Mouse (Mus musculus) heart, embryonic 12.5 days (tissue): Measurements from ENCODE around the gene Angptl4. TPM values are rescaled to one million over a fixed set of nuclear protein-coding genes. Genes with fewer than 3 reads are reported as not detected.

Source experiments
- ATAC-seq: fragments of 200-750 bp; cut with Nextera tagmentation; 2 replicates; pipeline ENCODE4 v1.8.0; 2017; ENCODE audit warnings: moderate TSS enrichment, moderate library complexity; ENCODE audit not compliant: insufficient number of reproducible peaks, low FRiP score
- H3K27ac ChIP-seq: fragments of 300-500 bp; sonication (generic); 2 replicates; pipeline ENCODE4 v1.5.1; 2016; ENCODE audit warnings: mild to moderate bottlenecking, moderate library complexity; ENCODE audit not compliant: poor library complexity, severe bottlenecking
- H3K27me3 ChIP-seq: fragments of 300-500 bp; sonication (generic); replicated peaks from 2 replicates; pipeline ENCODE4 v1.6.1; 2016; ENCODE audit warnings: mild to moderate bottlenecking, moderate library complexity
- H3K36me3 ChIP-seq: fragments of 300-500 bp; sonication (generic); 2 replicates; pipeline ENCODE4 v1.6.1; 2016; ENCODE audit warnings: mild to moderate bottlenecking, moderate library complexity
- H3K4me1 ChIP-seq: fragments of 300-500 bp; sonication (generic); replicated peaks from 2 replicates; pipeline ENCODE4 v1.6.1; 2016; ENCODE audit warnings: mild to moderate bottlenecking
- H3K4me2 ChIP-seq: fragments of 300-500 bp; sonication (generic); 2 replicates; pipeline ENCODE4 v1.6.1; 2016; ENCODE audit warnings: mild to moderate bottlenecking, moderate library complexity
- H3K4me3 ChIP-seq: fragments of 300-500 bp; sonication (generic); 2 replicates; pipeline ENCODE4 v1.5.1; 2016; ENCODE audit warnings: mild to moderate bottlenecking
- H3K9ac ChIP-seq: fragments of 300-500 bp; sonication (generic); 2 replicates; pipeline ENCODE4 v1.6.1; 2016; ENCODE audit warnings: mild to moderate bottlenecking, moderate library complexity
- H3K9me3 ChIP-seq: fragments of 300-500 bp; sonication (generic); replicated peaks from 2 replicates; pipeline ENCODE4 v1.6.1; 2016; ENCODE audit warnings: mild to moderate bottlenecking, moderate library complexity
- WGBS: fragments of 180-500 bp; shearing (Covaris S2); methylation state at CpG from one replicate; pipeline ENCODE4 v1.1.7; 2016; 5-methylcytosine and 5-hydroxymethylcytosine counted together
- polyA plus RNA-seq: library from polyadenylated mRNA; unstranded; fragments of >200 nt; fragmentation: Nextera tagmentation; extraction: Ambion mirVana; gene quantifications from 2 replicates; pipeline ENCODE4 v1.2.1, GENCODE M21; 2016

Angptl4 gene
- polyA plus RNA-seq, 1 experiment from 2014 or later = 6.9 TPM

DNA sequence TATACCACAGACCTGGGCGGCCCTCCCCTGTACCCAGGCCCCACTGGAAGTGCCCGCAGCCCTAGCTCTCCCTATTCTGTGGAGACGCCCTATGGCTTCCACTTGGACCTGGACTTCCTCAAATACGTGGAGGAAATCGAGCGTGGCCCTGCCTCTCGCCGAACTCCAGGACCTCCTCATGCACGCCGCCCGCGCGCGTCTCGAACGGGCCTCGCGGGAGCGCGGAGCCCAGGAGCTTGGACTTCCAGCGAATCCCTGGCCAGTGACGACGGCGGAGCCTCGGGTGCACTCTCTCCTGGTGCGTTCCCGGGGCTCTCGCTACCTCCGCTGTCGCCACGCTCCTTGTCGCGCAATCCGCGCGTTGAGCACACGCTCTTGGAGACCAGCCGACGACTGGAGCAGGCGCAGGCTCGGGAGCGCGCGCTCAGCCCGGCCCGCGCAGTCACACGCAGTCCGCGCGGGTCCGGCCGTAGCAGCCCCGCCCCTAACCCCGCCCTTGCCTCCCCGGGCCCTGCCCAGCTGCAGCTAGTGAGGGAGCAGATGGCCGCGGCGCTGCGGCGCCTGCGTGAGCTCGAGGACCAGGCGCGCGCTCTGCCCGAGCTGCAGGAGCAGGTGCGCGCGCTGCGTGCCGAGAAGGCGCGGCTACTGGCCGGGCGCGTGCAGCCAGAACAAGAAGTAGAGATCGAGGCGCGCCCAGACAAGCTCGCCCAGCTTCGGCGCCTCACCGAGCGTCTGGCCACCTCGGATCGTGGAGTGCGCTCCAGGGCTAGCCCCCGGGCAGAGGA lies 35.7 kb upstream of the Angptl4 start:
- under 1% methylated on average over 89 of the region's 89 CpGs for WGBS
- peak; percentile 97 for ATAC-seq

DNA sequence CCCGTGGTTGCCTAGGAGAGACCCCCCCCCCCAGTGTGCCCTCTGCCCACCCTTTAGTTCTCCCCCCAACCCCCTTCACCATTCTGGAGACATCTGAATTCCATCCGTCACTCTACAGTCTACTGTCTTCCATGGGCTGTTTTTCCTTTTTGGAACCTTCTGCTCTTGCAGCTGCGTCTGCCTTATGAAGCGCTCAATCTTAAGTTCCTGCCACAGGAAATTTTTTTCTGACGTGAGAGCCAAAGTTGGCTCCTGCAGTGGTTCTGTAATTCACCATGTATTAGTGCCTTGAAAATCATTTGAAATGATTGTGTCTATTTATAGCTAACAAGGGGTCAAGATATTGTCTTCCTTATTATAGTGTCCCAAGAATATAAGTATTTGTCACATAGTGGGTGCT lies 35.0 kb upstream of the Angptl4 start:
- peaks cover 37% of the 10 kb centered on the region for H3K4me1 ChIP-seq
- H3K27me3 ChIP-seq = peaks cover 25% of the 10 kb centered on the region
- peak overlapping the region; percentile 99 for H3K4me2 ChIP-seq
- ATAC-seq = no peak
- H3K9me3 ChIP-seq = no peaks in the 10 kb centered on the region
- H3K27ac ChIP-seq = no peak overlapping the region
- peaks cover 30% of the 10 kb centered on the region for H3K36me3 ChIP-seq
- H3K9ac ChIP-seq = no peak overlapping the region
- H3K4me3 ChIP-seq = peak overlapping the region; percentile 59; the same call in 1 of the 2 replicates
- WGBS = 70% methylated on average over 5 of the region's 5 CpGs

More for the DNA sequence above, 35.7 kb upstream of the Angptl4 start:
- Histone ChIP-seq H3K27ac (peak overlapping the region; percentile 61), H3K4me2 (peak overlapping the region; percentile 99), H3K4me3 (peak overlapping the region; percentile 59), H3K4me1 (peaks cover 39% of the 10 kb centered on the region), H3K9ac (peak overlapping the region; percentile 88), H3K27me3 (peaks cover 25% of the 10 kb centered on the region), H3K9me3 (no peaks in the 10 kb centered on the region), H3K36me3 (peaks cover 38% of the 10 kb centered on the region)

DNA sequence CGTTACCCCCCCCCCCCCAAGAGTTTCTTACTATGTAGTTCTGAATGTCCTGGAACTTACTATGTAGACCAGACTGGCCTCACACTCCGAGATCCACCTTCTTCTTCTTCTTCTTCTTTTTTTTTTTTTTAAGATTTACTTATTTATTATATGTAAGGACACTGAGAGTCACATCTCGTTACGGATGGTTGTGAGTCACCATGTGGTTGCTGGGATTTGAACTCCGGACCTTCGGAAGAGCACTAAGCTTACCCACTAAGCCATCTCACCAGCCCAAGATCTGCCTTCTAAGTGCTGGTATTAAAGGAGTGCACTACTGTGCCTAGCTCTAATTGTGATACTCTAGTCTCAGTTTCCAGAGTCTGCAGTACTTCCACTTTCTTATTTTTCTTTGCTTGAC lies 33.8 kb upstream of the Angptl4 start:
- no peaks in the 10 kb centered on the region for H3K9me3 ChIP-seq
- ATAC-seq = no peak
- H3K27me3 ChIP-seq = peaks cover 25% of the 10 kb centered on the region
- no peak overlapping the region for H3K27ac ChIP-seq
- 86% methylated on average over 6 of the region's 6 CpGs for WGBS
- no peak overlapping the region for H3K4me3 ChIP-seq
- H3K4me2 ChIP-seq = no peak overlapping the region
- H3K9ac ChIP-seq = no peak overlapping the region
- H3K4me1 ChIP-seq = peaks cover 44% of the 10 kb centered on the region
- peaks cover 20% of the 10 kb centered on the region for H3K36me3 ChIP-seq

DNA sequence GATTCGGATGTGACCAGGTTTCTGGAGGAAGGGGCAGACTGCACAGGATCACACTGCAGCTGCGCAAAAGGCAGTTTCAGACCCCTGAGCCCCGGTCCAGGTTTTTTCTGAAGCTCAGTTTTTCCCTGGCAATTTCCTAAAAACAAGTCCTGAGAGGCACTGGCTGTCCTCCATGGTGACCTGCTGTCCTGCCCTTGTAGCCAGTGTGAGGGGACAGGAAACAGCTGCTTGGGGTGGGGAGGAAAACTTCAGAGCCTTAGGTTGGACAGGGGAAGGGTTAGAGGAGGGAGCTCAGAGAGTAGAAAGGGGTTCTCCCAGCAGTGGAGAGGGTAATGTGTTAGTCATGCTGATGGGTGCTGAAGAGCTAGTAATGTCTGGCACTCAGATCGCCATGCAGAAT lies 31.4 kb upstream of the Angptl4 start:
- H3K9me3 ChIP-seq = no peaks in the 10 kb centered on the region
- H3K4me2 ChIP-seq = peak overlapping the region; percentile 40
- H3K4me3 ChIP-seq = 0 out of 2 replicates have a peak overlapping the region, but pooled peaks have one; percentile 11
- ATAC-seq = no peak
- peaks cover 37% of the 10 kb centered on the region for H3K4me1 ChIP-seq
- WGBS = 45% methylated on average over 4 of the region's 4 CpGs
- no peaks in the 10 kb centered on the region for H3K36me3 ChIP-seq
- H3K27me3 ChIP-seq = peaks cover 29% of the 10 kb centered on the region
- H3K9ac ChIP-seq = no peak overlapping the region; the same call in 1 of the 2 replicates
- H3K27ac ChIP-seq = peak overlapping the region; percentile 24; the same call in 1 of the 2 replicates

DNA sequence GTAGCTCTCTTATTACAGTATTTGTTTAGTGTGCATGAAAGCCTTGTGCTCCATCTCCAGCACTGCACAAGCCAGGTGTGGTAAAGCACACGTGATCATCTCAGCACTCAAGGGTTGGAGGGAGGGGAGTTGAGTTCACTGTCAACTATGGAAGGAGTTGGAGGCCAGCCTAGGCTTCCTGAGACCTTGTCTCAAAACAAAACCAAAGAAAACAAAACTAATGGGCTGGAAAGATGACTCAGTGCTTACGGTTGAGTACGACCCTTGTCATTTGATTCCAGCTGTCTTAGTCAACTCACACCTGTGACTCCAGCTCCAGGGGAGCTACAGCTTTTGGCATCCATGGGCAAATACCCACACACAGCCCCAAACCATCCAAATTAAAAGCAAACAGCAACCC lies 30.8 kb upstream of the Angptl4 start:
- no peaks in the 10 kb centered on the region for H3K9me3 ChIP-seq
- no peak overlapping the region for H3K9ac ChIP-seq
- no peaks in the 10 kb centered on the region for H3K36me3 ChIP-seq
- H3K27ac ChIP-seq = 0 out of 2 replicates have a peak overlapping the region, but pooled peaks have one; percentile 24
- peaks cover 34% of the 10 kb centered on the region for H3K27me3 ChIP-seq
- H3K4me3 ChIP-seq = 0 out of 2 replicates have a peak overlapping the region, but pooled peaks have one; percentile 11
- H3K4me1 ChIP-seq = peaks cover 33% of the 10 kb centered on the region
- H3K4me2 ChIP-seq = peak overlapping the region; percentile 40
- no peak for ATAC-seq
- 42% methylated on average over 3 of the region's 3 CpGs for WGBS

DNA sequence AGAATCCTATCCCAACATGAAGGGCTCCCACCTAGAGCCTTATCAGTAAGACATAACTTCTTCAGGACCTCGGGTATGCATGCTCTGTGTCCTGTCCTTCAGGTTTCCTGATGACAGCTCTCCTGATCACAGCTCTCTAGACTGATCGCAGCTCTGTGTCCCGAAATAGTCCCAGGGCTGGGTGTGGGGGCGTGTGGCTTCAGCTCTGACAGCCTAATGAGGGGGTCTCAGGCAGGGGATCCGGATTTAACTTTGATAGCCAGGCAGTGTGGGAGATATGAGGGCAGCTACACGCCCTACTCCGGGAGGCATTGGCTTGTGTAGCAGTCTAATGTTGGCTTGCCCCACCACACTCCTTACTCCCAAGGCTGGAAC lies 29.5 kb upstream of the Angptl4 start:
- Histone ChIP-seq H3K27ac (peak overlapping the region; percentile 65), H3K4me2 (peak overlapping the region; percentile 81), H3K27me3 (peaks cover 41% of the 10 kb centered on the region), H3K9me3 (no peaks in the 10 kb centered on the region), H3K4me3 (peak overlapping the region; percentile 53), H3K9ac (peak overlapping the region; percentile 43), H3K4me1 (peaks cover 29% of the 10 kb centered on the region), H3K36me3 (no peaks in the 10 kb centered on the region)
- WGBS = 0% methylated on average over 7 of the region's 7 CpGs
- ATAC-seq = peak; percentile 60

DNA sequence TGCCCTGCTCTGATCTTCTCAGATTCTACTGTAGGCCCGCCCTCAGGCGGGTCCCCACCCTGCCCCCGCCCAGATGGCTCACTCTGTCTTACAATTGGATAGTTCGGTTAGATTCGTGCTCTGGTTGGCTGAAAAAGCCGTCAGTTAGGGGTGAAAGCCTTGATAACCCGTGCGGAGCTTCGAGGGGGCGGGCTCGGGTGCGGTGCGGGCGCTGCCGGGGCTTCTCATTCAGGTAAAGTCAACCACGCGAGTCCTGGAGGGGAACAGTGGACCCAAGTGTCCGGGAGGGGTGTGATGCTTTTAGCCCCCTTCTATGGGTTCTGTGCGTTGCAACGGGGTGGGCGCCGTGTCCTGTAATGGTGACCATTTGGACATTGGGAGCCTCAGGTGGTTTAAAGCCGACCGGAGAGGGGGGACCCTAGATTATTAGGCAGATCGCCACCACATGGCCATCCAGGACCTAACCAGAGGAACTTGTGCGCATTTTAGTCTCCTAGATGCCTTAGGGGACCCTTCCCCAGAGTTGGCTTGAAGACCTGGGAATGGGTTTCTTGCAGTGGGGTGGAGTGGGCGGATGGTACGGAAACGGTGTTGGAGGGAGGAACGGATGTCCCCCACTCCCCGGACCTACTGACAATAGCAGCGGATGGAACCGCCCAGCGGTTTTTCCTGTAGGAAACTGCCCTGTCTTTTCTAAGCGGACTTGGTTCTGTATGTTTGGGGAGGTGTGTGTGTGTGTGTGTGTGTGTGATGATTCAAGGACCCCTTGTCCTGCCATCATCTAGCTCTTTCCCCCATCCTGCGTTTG lies 28.9 kb upstream of the Angptl4 start, which contains the start of gene Kank3:
Gene Kank3, plus strand, starts transcription at position 186 of the 808 bp plus-strand sequence.
- under 1% methylated on average over 36 of the region's 36 CpGs for WGBS
- Histone ChIP-seq H3K4me1 (peaks cover 29% of the 10 kb centered on the region), H3K4me3 (peak within 1 kb of the TSS; percentile 53), H3K36me3 (no peaks in the 10 kb centered on the region), H3K4me2 (peak within 1 kb of the TSS; percentile 81), H3K27me3 (peaks cover 41% of the 10 kb centered on the region), H3K27ac (peak within 1 kb of the TSS; percentile 65), H3K9me3 (no peaks in the 10 kb centered on the region), H3K9ac (peak within 1 kb of the TSS; percentile 52)
- peak; percentile 96 for ATAC-seq

DNA sequence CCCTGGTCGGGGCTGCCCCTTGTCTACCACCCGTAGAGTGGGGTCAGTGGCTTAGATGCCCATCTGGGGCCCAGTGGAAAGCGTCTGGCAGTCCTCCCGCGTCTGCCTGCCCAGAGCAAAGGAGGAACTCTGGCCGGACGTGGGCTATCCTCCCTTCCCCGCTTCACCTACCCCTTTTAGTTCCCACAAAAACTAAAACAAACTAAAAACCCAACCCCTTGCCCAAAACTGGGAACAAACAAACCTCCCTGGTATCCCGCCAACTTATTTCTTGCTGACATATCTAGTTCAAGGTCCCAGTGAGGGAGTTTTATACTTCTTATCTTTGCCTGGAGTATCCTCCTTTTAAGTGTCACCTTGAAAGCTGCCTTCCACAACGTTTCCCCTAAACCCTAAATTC lies 26.6 kb upstream of the Angptl4 start:
- no peaks in the 10 kb centered on the region for H3K9me3 ChIP-seq

DNA sequence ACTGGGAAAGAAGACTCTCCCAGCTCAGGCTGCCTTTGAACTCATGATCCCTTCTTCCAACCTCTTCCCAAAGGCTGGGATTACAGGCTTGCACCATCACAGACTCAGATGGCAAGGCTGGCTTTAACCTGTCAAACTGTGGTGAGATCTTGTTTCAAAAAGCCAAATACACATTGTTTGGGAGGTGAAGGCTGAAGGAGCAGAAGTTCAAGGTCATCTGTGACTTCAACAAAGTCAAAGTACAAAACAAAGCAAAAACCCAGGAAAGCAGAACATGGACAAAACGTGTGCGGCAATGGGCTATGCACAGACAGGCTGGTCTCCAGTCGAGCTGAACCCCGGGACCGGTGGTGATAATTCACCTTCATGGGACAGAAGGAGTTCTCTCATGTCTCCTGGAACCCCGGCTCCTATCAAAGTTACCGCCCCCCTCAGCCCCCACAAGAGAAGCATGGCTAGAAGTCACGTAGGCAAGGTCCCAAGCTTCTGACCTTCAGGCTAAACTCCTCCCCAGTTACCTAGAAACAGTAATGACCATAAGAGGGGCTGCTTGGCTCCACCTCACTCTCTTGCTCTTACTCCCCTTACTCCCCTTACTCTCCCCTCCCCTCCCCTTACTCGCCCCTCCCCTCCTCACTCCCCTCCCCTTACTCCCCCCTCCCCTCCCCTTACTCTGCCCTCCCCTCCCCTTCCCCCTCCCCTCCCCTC lies 25.7 kb upstream of the Angptl4 start:
- no peak overlapping the region for H3K4me2 ChIP-seq
- H3K36me3 ChIP-seq = no peaks in the 10 kb centered on the region
- no peaks in the 10 kb centered on the region for H3K9me3 ChIP-seq
- peaks cover 23% of the 10 kb centered on the region for H3K4me1 ChIP-seq
- H3K27ac ChIP-seq = no peak overlapping the region
- H3K9ac ChIP-seq = no peak overlapping the region
- H3K4me3 ChIP-seq = no peak overlapping the region
- no peak for ATAC-seq
- H3K27me3 ChIP-seq = peaks cover 36% of the 10 kb centered on the region
- WGBS = 48% methylated on average over 8 of the region's 9 CpGs

More for the DNA sequence above, 26.6 kb upstream of the Angptl4 start:
- no peak for ATAC-seq
- peaks cover 29% of the 10 kb centered on the region for H3K27me3 ChIP-seq
- no peak overlapping the region for H3K9ac ChIP-seq
- H3K4me1 ChIP-seq = peaks cover 32% of the 10 kb centered on the region
- no peak overlapping the region for H3K27ac ChIP-seq
- no peak overlapping the region for H3K4me2 ChIP-seq
- H3K36me3 ChIP-seq = no peaks in the 10 kb centered on the region
- H3K4me3 ChIP-seq = no peak overlapping the region
- WGBS = 25% methylated on average over 10 of the region's 10 CpGs

DNA sequence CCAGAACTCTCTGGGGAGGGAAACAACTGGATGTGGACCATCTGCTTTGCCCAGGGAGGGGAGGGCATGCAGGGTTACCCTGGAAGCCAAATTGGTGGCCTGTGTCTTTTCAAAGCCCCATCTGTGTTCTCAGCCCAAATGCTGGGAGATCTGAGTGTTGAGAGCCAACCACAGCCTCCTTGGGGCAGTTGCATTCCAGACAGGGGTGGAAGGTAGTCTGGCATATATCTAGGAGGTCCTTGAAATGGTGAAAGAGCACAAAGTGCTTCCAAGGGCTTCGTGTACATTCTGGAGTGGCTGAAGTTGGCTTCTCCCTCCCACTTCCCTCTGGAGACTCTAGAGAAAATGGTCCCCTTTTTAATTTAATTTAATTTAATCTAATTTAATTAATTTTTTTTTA lies 23.1 kb upstream of the Angptl4 start:
- Histone ChIP-seq H3K4me2 (no peak overlapping the region), H3K36me3 (no peaks in the 10 kb centered on the region), H3K4me1 (peaks cover 7% of the 10 kb centered on the region), H3K9me3 (no peaks in the 10 kb centered on the region), H3K27ac (no peak overlapping the region), H3K9ac (no peak overlapping the region), H3K27me3 (peaks cover 44% of the 10 kb centered on the region), H3K4me3 (no peak overlapping the region)
- 21% methylated on average over 1 of the region's 1 CpGs for WGBS
- ATAC-seq = no peak
